Mouse (Mus musculus) erythroblast, embryonic 14.5 days (primary cell): ENCODE data around the gene Mylpf. TPM values are rescaled to one million over a fixed set of nuclear protein-coding genes. Genes with fewer than 3 reads are reported as not detected.

Source experiments
- H3K27me3 ChIP-seq: 2 replicates; pipeline ENCODE4 v1.6.1; 2012; ENCODE audit warnings: inconsistent platforms; ENCODE audit not compliant: control insufficient read depth
- H3K36me3 ChIP-seq: 2 replicates; pipeline ENCODE4 v1.6.1; 2012; ENCODE audit warnings: mild to moderate bottlenecking, inconsistent platforms; ENCODE audit not compliant: control insufficient read depth
- H3K4me1 ChIP-seq: 2 replicates; pipeline ENCODE4 v1.6.1; 2012; ENCODE audit warnings: inconsistent platforms; ENCODE audit not compliant: control insufficient read depth
- H3K4me3 ChIP-seq: replicated peaks from 2 replicates; pipeline ENCODE3; 2012; ENCODE audit warnings: moderate library complexity, mild to moderate bottlenecking, inconsistent platforms
- H3K9me3 ChIP-seq: 2 replicates; pipeline ENCODE4 v1.6.1; 2012; ENCODE audit warnings: low read length, inconsistent platforms, mixed read lengths; ENCODE audit not compliant: control insufficient read depth
- GATA1 ChIP-seq: IDR thresholded peaks from 2 replicates; pipeline ENCODE4 v1.6.1; 2012; ENCODE audit warnings: low read length, inconsistent platforms, mixed read lengths
- TAL1 ChIP-seq: IDR thresholded peaks from 3 replicates; pipeline ENCODE4 v1.6.1; 2012; ENCODE audit warnings: low read length, inconsistent platforms, mixed read lengths
- polyA plus RNA-seq: library from polyadenylated mRNA; stranded (reverse); fragments of >175 nt; gene quantifications from 2 replicates; pipeline ENCODE4 v1.2.3, GENCODE M21; 2012

Gene Mylpf
- polyA plus RNA-seq, 1 experiment: 2.0 TPM

GRCm38 (mm10) chr7:127259186-127259905, 50.7 kb downstream of the Mylpf start:
- H3K9me3 ChIP-seq: peaks cover 2% of the 10 kb centered on the region; the same call in 1 of the 2 replicates
- peaks cover 30% of the 10 kb centered on the region for H3K36me3 ChIP-seq
- H3K4me3 ChIP-seq: peak overlapping the region; percentile 77
- no peaks in the 10 kb centered on the region for H3K27me3 ChIP-seq
- H3K4me1 ChIP-seq: peaks cover 80% of the 10 kb centered on the region
- TF ChIP-seq TAL1 (no peak), GATA1 (no peak)

GRCm38 (mm10) chr7:127260309-127261111, 51.8 kb downstream of the Mylpf start, which contains the start of gene Dctpp1:
Gene Dctpp1 (minus strand): TSS chr7:127260709.
- no peak for TF ChIP-seq TAL1
- no peaks in the 10 kb centered on the region for H3K27me3 ChIP-seq
- peaks cover 29% of the 10 kb centered on the region for H3K36me3 ChIP-seq
- peak within 1 kb of the TSS; percentile 77 for H3K4me3 ChIP-seq
- peaks cover 68% of the 10 kb centered on the region for H3K4me1 ChIP-seq
- peaks cover 2% of the 10 kb centered on the region; the same call in 1 of the 2 replicates for H3K9me3 ChIP-seq

GRCm38 (mm10) chr7:127262218-127262961, 53.7 kb downstream of the Mylpf start:
- peaks cover 54% of the 10 kb centered on the region for H3K4me1 ChIP-seq
- H3K36me3 ChIP-seq: peaks cover 11% of the 10 kb centered on the region
- TF ChIP-seq TAL1: no peak
- TF ChIP-seq GATA1: no peak
- H3K27me3 ChIP-seq: no peaks in the 10 kb centered on the region
- no peaks in the 10 kb centered on the region for H3K9me3 ChIP-seq
- H3K4me3 ChIP-seq: no peak overlapping the region

GRCm38 (mm10) chr7:127263526-127263925, 54.8 kb downstream of the Mylpf start:
- TF ChIP-seq GATA1: no peak
- no peak for TF ChIP-seq TAL1
- Histone ChIP-seq H3K36me3 (peaks cover 5% of the 10 kb centered on the region), H3K27me3 (no peaks in the 10 kb centered on the region), H3K4me1 (peaks cover 46% of the 10 kb centered on the region), H3K9me3 (peaks cover 3% of the 10 kb centered on the region), H3K4me3 (no peak overlapping the region)

Other genes with a start within 250 kb of the Mylpf start
- gene Cdipt, start 233.0 kb upstream of the Mylpf start, polyA plus RNA-seq: 12.0 and 13.0 TPM in 2 replicates
- gene Cdiptos, start 232.8 kb upstream of the Mylpf start, polyA plus RNA-seq: not detected in 2 replicates
- 0.87 and 1.2 TPM in 2 replicates for gene Mvp, start 194.3 kb upstream of the Mylpf start, polyA plus RNA-seq
- not detected in 2 replicates for gene Pagr1b, start 192.4 kb upstream of the Mylpf start, polyA plus RNA-seq
- 8.2 and 13.3 TPM in 2 replicates for gene Pagr1a, start 191.5 kb upstream of the Mylpf start, polyA plus RNA-seq
- gene Gm42742, start 187.8 kb upstream of the Mylpf start, polyA plus RNA-seq: 15.4 and 20.8 TPM in 2 replicates
- 0.04 and 0.17 TPM in 2 replicates for gene Prrt2, start 187.7 kb upstream of the Mylpf start, polyA plus RNA-seq
- 173 and 193 TPM in 2 replicates for gene Maz, start 181.9 kb upstream of the Mylpf start, polyA plus RNA-seq
- gene Kif22, start 166.4 kb upstream of the Mylpf start, polyA plus RNA-seq: 19.9 and 23.7 TPM in 2 replicates
- gene Zg16, start 121.6 kb upstream of the Mylpf start, polyA plus RNA-seq: not detected in 2 replicates
- 1.2 and 1.4 TPM in 2 replicates for gene AI467606, start 117.5 kb upstream of the Mylpf start, polyA plus RNA-seq
- gene Qprt, start 86.7 kb upstream of the Mylpf start, polyA plus RNA-seq: 0.12 and 0.17 TPM in 2 replicates
- 0.52 and 0.83 TPM in 2 replicates for gene Spn, start 71.1 kb upstream of the Mylpf start, polyA plus RNA-seq
- gene Cd2bp2, start 12.8 kb upstream of the Mylpf start, polyA plus RNA-seq: 6.9 and 9.2 TPM in 2 replicates
- gene Tbc1d10b, start 422 bp upstream of the Mylpf start, polyA plus RNA-seq: 9.3 and 10.4 TPM in 2 replicates
- gene Zfp553, start 24.2 kb downstream of the Mylpf start, polyA plus RNA-seq: 0.26 and 0.33 TPM in 2 replicates
- gene Sept1, start 24.2 kb downstream of the Mylpf start, polyA plus RNA-seq: 26.0 and 36.2 TPM in 2 replicates
- 4.0 and 4.8 TPM in 2 replicates for gene Zfp771, start 35.4 kb downstream of the Mylpf start, polyA plus RNA-seq
- gene Dctpp1, start 51.8 kb downstream of the Mylpf start, polyA plus RNA-seq: 9.7 and 14.1 TPM in 2 replicates
- gene Sephs2, start 65.2 kb downstream of the Mylpf start, polyA plus RNA-seq: 1.4 and 1.5 TPM in 2 replicates
- gene Itgal, start 87.4 kb downstream of the Mylpf start, polyA plus RNA-seq: 0.06 TPM in 2 replicates
- gene Zfp768, start 136.7 kb downstream of the Mylpf start, polyA plus RNA-seq: 0.17 and 0.26 TPM in 2 replicates
- gene Zfp747, start 167.2 kb downstream of the Mylpf start, polyA plus RNA-seq: 0.08 TPM in 1 of 2 replicates, not detected in the other
- gene 9130019O22Rik, start 178.3 kb downstream of the Mylpf start, polyA plus RNA-seq: 0.02 TPM in 2 replicates
- gene E430018J23Rik, start 184.7 kb downstream of the Mylpf start, polyA plus RNA-seq: 0.06 TPM in 1 of 2 replicates, not detected in the other
- 0.04 TPM in 1 of 2 replicates, not detected in the other for gene Zfp764, start 197.9 kb downstream of the Mylpf start, polyA plus RNA-seq
- gene Zfp688, start 213.2 kb downstream of the Mylpf start, polyA plus RNA-seq: 2.3 and 2.4 TPM in 2 replicates
- gene Zfp689, start 240.3 kb downstream of the Mylpf start, polyA plus RNA-seq: 2.1 and 3.0 TPM in 2 replicates